Mouse (Mus musculus): ENCODE measurements around the gene Diaph2.
"Not testable (repeated sequence)": the region's sequence is repeated elsewhere in the genome, so short reads cannot be mapped to it uniquely, and the experiment has no call there.

Diaph2 gene

DNA sequence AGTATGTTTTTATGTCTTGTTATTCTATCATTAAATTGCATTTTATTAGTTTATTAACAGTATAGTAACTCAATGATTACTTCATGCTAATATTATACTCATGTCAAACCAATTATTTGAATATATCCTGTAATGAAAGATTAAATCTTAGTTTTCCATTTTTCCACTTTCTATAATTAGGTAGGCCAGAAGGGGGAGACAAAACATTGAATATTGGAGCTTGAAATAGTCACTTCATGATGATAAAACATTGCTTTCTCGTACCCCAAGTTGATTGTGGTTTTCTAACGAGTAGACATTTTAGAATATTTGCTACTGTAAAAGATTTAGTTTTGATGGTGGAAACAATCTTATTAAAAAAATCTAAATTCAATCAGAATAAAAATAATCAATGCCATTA, 82.4 kb downstream of the Diaph2 start:
- no peak for ATAC-seq (ENCODE audit: low TSS enrichment)

DNA sequence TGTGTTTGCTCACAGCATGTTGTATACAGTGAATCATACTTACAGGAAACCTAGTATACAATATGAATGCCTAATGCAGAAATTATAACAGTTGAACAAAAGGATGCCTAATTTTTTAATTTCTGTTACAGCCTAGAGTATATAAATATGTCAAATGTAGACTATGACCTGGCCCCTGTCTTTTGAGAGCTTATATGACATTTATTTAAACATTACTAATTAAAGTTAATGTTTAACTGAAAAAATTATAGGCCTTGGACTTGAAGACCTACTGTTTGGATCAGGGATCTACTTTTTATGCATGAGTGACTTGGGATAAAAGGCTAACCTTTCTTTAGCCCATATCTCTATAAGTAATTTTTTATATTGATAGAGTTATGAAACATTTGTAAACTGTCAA, 84.3 kb downstream of the Diaph2 start:
- ATAC-seq (ENCODE audit: low TSS enrichment): no peak

DNA sequence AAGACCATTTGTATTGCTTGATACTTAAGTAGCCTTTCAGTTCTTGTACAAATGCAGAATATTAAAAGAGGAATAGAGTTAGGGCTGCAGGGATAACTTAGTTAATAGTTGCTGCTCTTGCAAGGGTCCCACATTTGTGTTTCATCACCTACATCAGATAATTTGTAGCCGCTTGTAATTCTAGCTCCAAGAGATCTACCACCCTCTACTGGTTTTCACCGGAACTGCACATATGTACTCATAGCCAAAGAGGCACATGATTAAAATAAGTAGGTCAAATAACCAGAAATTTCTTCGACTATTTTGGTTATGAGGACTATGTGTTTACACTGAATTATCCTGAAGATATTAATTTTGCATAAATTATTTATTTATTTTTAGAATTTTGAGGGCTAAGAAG, 134.9 kb downstream of the Diaph2 start:
- no peak for ATAC-seq (ENCODE audit: low TSS enrichment)

DNA sequence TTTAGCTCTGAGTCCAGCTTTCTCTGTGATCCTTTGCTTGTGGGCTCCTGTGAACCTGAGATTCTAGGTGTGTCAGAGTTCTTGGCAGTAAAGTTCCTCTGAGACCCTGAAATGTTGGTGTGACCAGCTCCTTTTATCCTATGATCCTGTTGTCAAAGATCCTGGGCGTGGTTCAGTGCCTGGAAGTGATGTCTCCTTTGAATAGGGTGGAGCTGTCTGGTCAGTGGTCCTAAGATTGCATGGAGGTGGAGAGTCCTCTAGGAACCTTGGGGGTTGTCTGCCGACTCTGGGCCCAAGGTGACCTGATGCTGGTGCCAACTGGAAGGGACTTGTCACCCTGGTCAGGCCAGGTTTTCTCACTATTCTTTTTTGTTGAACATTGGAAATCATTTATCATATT, 176.3 kb downstream of the Diaph2 start:
- ATAC-seq (ENCODE audit: low TSS enrichment): no peak

DNA sequence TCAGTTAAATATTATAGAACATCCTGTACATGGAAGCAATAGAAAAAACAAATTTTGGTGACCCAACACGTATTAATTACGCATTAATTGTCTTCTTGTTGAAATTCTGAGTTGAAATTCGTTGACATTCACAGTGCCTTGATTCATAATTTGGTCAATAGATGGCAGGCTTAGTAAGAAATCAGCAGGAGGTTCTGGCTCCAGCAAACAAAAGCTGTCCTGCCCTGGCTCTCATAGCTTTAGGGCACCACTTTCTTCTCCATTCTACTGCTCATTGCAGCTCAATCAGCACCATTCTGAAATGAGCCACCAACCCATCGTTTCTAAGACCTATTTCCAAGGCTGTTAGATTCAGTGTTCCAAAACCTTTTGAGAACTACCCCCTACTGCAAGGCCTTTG, 225.3 kb downstream of the Diaph2 start:
- peak; percentile 65 for ATAC-seq (ENCODE audit: low TSS enrichment)

DNA sequence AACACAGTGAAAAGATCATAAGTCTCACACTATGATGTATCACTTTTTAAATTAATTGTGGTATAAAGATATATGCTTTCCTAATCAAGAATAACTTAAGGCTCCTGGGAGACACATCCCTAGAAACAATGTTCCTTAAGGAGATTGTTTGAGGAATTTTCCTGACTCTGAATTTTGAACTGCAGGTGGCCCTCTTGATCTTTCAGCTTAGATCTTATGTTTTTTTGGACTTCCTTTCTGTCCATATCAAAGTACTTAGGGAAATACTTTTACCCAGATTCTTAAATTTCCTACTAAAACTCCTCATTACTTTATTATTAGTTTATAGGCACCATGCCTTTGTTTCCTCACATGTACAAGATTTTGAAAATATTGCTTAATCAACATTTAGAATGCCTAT, 258.7 kb downstream of the Diaph2 start:
- ATAC-seq (ENCODE audit: low TSS enrichment): no peak

DNA sequence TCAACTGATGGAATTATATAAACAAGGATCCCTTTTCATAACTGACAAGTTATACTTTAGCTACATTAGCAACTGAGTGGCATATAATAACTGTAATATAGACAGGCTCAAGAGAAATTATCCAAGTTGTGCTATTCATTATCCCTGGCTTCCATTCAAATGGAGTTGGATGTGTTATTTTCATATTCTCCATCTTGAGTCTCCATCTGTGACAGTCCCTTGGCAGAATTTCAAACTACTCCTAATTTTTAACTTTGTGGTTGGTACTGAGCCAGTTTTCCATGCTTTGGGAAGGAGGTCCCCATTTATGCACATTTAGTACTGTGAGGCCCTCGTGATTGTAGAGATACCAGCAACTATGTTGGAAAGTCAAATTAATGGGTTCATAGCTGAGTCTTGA, 270.2 kb downstream of the Diaph2 start:
- ATAC-seq (ENCODE audit: low TSS enrichment): no peak

DNA sequence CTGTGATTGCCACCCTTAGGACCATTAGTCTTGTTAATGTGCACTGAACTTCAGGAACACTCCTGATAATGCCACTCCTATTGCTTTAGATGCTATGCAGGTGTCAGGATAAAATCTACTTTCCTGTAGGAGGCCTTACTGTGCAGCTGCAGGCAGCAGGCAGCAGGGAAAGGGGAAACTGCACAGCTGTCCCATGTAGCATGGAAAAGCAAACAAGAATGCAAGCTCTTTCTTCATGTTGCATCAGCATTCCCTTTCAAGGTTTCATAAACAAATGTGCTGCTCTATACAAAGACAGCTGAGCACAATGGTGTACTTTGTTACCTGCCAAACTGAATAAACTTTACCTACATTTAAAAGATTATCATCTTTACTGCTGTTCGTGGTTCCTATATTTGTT, 295.0 kb downstream of the Diaph2 start:
- no peak for ATAC-seq (ENCODE audit: low TSS enrichment)

DNA sequence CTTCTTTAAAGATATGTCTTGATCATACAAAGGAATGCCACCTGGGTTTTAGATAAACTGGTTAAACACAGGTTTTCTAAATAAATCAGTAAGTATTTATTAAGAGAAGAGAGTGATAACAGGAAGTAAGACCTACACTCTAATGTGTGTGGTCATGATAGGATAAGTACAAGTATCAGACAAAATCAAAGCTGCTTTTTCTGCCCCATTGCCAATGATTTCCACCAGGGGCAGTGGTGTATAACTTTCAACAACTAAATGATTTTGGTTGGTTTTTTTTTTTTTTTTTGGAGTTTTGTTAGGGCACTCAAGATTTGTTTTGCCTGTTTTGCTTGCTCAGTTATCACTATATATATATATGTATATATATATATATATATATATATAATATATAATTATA, 399.7 kb downstream of the Diaph2 start:
- no peak for ATAC-seq (ENCODE audit: low TSS enrichment)

DNA sequence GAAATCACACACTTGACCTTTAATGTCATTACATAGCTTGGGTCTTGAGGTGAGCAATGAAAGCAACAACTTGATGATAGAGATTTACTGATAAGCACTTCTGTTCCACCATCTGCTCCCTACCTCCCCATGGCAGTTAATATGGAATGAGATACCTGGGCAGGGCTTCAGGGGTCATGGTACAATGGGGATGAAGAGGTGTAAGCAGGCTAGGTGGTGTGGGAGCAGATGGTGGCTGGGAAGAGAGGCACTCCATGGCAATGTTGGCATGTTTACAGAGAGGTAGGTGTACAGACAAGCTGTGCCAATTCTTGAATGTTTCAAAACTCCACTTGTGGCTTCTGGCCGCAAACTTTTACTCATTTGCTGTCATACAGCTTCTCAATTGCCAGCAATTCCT, 402.6 kb downstream of the Diaph2 start:
- no peak for ATAC-seq (ENCODE audit: low TSS enrichment)

DNA sequence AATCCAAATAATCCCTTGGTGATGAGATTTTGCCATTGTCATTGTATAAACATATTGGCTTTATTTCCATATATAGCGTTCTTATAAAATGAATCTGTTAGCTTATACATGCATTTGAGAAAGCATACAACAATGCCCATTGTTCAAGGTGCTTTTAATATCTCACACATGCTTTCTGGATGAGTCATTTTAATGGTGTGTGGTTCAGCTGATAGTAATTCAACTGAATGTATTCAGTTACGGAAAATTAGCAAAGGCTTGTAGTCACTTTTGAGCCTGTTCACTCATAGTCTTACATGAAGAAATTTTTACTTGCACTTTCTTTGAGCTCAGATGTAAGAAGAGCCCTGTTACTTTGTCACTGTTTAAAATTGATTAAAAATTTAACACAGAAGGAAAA, 423.6 kb downstream of the Diaph2 start:
- no peak for ATAC-seq (ENCODE audit: low TSS enrichment)

DNA sequence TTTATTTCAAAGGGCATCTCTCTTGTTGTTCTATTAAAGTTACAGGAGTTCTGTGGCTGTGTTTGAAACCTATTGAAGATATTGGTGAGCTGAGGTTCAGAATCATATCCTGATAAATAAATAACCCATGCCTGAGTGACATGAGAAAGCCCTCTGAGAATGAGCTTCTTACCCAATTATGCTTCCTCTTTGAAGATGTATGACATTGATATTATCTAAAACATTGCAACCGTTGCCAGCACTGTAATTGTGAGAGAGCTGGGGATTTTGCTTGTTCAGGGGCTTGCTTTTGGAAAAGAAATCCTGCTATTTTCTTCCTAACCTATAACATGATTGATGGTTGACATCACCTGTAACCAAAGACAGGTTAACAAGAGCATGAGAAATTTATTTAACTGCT, 438.3 kb downstream of the Diaph2 start:
- ATAC-seq (ENCODE audit: low TSS enrichment): no peak

DNA sequence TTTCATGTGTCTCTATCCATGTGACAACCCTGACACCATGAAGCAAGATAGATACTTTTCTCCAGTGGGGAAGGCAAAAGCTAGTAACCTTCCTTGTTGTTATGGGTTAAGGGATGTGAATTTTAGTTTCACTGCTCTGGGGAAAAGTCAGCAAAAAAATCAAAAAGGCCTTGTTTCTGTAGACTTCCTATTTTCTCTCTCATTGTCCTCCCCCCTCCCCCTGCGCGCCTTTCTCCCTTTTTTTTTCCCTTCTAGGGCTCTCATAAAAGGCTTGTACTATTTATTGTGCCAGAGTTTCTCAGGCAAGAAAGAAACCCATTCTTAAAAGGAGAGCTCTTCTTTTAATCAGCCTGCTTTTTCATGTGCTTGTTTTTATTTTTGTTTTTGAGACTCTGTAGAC, 438.9 kb downstream of the Diaph2 start:
- ATAC-seq (ENCODE audit: low TSS enrichment): no peak

DNA sequence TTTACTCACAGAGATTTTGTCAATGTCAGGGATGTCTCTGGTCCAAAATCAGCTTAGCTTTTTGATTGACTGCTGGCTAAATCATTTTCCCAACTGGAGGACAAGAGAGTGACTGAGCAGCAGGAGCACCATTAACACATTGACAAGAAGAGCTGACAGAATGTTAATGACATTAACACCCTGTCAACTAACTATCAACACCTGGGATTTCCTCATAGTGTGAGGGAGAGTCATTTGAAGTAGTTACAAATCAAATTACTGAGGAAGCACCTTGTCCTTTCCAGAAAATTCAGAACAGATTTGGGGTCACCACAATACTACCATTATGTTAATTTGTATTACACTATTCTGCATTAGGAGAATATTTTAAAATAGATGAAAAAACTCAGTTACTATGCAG, 439.7 kb downstream of the Diaph2 start:
- no peak for ATAC-seq (ENCODE audit: low TSS enrichment)

DNA sequence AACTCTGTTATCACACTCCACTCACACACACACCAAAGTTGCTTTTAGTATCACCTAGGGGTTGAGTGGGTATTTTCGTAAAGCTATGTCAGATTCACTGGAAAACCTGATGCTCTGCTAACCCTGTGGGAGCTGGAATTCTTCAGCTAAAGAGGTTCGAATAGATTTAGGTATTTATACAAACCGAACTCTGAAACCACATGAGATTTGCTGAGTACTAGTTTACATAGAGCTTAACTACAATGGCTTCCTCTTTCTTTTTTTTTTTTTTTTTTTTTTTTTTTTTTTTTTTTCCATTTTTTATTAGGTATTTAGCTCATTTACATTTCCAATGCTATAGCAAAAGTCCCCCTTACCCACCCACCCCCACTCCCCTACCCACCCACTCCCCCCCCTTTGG, 447.9 kb downstream of the Diaph2 start:
- ATAC-seq (ENCODE audit: low TSS enrichment): not testable (repeated sequence)

DNA sequence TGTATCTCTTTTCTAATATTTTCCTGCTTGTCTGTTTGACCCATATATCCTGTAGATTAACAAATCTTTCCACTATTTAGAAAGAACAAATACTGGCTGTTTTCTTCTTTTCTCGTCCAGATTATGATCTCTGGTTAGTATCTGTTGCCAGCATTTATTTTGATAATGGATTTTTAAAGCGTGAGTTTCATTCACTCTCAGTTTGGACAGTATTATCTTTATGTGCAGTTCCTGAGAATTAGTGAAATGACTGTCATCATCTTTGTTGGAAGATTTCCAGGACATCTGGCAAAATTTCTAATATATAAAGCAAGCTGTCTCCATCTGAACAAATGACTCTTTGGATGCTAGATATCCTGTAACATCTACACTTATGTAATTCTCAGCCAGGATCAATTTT, 455.7 kb downstream of the Diaph2 start:
- ATAC-seq (ENCODE audit: low TSS enrichment): no peak

DNA sequence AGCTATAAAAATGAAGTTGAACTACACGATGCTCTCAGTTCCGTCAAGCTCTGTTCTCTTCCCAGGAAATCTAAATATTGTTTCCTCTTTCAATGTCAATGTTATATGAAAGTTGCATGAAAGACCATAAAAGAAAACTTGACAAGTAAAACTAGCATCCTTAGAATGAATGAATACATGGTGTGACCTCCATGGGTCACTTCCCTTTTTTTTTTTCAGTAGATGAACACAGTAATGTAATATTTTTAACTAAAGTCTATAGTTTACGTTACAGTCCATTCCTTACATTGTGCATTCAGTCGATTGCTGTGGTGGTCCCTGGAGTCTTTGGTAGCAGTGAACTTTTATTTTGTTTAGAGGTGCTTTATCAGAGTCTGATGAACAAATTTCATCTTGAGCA, 462.7 kb downstream of the Diaph2 start:
- ATAC-seq (ENCODE audit: low TSS enrichment): no peak

DNA sequence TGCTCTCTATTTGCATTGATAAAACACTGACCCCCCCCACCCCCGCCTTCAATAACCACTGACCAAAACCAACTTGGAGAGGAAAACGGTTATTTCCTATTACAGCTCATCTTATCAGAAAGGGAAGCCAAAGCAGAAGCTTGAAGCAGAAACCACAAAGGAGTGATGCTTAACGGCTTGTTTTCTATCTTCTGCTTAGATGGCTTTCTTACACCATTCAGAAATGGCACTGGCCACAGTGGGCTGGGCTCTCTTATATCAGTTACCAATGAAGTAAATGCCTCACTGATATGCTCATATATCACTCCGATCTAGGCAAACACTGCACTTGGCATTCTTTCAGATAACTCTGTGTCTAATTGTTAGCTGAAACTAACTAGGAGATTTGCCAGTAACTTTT, 463.2 kb downstream of the Diaph2 start:
- ATAC-seq (ENCODE audit: low TSS enrichment): no peak

DNA sequence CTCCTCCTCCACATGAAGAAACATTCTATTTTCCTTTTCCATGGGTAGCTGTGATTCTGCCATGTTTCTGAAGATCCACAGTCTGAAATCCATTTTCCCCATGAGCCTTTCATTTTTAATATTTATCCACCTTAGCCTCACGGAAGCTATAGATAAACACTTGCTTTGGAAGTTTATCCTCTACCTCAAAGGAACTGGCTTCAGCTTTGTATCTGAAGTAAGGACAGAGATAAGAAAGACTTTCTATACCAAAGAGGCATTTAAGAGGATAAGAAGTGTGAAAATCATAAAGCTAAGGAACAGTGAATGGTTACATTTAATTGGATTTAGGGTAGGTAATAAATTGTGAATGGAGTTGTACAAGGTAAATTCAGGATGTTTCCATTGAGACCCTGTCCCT, 480.5 kb downstream of the Diaph2 start:
- no peak for ATAC-seq (ENCODE audit: low TSS enrichment)

DNA sequence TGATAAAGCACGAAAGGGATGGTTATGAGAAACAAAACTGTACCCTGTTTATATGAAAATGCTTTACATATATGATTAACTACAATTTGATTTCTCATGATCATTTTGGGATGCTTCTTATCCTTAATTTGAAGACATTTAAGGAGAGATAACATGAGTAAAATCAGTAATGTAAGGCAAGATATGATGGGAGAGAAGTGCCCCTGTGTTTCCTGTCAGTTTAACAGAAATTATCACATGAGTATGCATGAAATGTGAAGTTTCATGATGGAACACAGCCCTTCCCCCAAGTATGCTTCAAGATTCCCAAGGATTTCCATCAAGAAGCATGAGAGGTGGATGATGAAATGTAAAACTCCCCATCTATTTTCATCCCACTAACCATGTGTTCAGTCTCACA, 485.6 kb downstream of the Diaph2 start:
- ATAC-seq (ENCODE audit: low TSS enrichment): no peak

DNA sequence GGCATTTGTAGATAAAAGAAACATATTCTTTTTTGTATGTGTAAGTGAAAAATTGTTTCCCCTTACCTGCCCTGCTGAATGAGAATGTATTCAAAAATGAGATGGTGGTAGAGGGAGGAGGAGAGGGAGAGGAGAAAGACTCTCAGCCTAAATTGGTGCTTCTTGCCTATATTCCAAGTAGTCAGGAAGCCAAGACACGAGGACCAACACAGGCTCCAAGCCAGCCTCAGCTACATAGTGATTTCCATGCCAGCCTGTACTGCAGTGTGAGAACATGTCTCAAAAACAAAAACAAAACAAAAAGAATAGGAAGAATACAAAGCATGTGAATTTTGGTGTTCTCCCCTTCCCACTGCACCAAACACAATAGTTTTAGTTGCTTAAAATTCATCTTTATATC, 497.1 kb downstream of the Diaph2 start:
- ATAC-seq (ENCODE audit: low TSS enrichment): peak; percentile 89

DNA sequence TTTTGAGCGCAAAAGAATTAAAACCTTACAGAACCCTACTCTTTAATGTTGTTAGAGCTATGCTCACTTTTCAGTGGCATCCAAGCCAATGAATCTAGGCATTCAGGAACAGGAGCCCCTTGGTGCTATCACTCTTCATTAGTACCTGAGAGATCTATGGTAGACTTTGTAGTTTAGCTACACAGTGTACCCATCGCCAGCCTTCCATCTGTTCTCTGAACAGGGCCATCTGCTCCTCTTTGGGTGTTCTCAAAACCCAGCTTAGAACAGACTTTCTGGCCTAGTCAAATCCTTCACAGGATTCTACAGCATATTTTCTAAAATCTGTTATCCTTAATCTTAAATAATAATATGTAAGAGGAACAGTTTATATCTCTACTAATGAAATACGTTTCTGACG, 504.1 kb downstream of the Diaph2 start:
- ATAC-seq (ENCODE audit: low TSS enrichment): peak; percentile 85

DNA sequence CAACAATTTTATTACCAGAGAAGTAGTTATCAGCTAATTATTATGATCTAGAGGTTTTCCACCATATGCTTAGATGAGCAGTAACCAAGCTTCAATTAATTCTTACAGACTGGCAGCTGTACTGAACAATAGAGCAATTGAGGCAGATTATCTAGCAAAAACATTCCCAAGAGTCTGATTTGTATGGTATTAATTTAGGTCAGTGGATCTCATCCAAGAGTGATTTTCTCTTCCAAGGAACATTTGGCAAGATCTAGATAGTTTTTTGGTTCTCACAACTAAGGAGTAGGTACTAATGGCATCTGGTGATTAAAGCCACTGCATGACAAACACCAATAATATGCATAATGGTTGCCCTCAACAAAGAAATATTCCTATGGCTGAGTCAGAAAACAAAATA, 516.2 kb downstream of the Diaph2 start:
- ATAC-seq (ENCODE audit: low TSS enrichment): no peak

DNA sequence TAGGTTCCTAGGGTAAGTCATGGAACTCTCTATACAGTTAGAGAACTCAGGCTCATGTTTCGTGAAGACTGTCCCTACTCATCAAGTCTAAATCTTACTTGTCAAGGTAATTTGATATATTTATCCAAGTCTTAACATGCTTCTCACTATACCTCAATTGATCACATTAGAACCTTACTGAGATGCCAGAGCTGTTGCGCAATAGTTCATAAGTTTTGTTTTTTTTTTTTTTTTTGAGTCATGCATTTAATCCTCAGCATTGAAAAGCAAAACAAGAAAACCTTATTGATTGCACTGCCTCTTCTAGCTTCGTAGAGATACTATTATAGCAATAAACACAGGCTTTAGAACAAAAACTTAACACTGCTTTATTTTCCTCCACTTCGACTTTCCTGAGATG, 529.6 kb downstream of the Diaph2 start:
- no peak for ATAC-seq (ENCODE audit: low TSS enrichment)

DNA sequence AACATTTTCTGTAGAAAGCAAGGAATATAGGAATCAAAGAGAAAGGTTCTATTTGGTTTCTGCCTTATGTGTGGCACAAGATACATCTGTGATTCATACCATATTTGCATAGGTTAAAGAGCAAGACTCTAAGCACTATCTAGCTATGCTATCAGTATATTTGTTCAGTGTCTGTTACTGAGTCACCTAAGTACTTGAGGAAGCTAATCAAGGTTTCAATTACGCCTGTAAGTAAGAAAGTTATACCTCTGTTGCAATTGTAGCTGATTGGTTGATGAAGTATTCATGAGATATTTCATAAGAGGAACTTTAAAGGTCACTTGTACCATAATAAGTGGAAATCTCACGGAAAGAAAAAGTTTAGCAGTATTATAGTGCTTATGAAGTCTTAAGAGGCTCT, 531.9 kb downstream of the Diaph2 start:
- ATAC-seq (ENCODE audit: low TSS enrichment): no peak
